Mouse (Mus musculus): Measurements from ENCODE around the gene Fgfr2.

DNA sequence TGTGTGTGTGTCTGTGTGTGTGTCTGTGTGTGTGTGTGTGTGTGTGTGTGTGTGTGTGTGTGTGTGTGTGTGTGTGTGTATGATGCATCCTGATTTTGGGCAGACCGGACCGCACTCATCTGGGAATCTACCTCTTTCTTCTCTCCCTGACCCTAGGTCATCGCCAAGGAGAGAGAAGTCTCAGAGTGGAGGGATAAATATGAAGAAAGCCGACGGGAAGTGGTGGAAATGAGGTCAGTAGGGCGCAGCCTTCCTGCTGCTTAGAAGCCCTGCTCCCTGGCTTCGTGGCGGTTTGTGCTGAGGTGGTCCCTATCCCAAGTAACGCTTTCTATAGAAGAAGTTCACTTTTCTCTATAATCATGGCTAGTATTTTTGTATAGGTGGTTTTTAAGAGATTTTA is 2371.5 kb downstream of the Fgfr2 start:
- TF ChIP-seq CTCF (IDR thresholded peaks at IDR 0.05; ENCODE audit: borderline replicate concordance, insufficient read depth, low read length), result no peak
- no peak for TF ChIP-seq POLR2A (IDR thresholded peaks at IDR 0.05; ENCODE audit: low read depth, low read length)
